Mouse (Mus musculus) heart, postnatal 10 days (tissue): Measurements from ENCODE around the gene Olfr464. TPM values are rescaled to one million over a fixed set of nuclear protein-coding genes. Genes with fewer than 3 reads are reported as not detected.
A peak's percentile ranks its signal among the peaks of the same experiment; 100 is the strongest.

Experiments
- DNase-seq, 2 experiments: peaks; one replicate each; pipeline ENCODE4 v3.0.0; 2021
- intact Hi-C: fragments of 180-260 bp; cut with DNase I; formaldehyde crosslinking; loops from one replicate; pipeline ENCODE4 v1.15.1; 2025
- total RNA-seq, 2 experiments: library from RNA; stranded (reverse); gene quantifications; 2 replicates each; pipeline ENCODE4 v1.2.3; 2021

Gene Olfr464
- not detected for total RNA-seq

DNA sequence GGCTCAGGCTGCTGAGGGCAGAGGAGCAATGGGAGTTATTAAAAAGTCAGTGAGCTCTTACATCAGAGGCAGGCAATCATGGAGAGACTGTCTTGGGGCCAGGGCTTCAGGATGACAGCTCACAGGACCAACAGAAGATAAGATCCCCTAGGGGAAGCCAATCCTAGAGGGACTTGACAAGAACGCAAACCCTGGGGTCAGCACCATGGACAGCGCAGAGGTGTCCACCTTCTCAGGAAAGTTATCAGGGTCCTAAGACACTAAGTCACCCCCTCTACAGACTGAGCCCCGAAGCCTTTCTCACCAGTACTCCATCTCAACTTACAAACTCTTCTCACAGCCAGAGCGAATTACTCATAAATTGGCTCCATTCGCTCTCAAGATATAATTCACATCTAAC is at the start of gene Olfr464:
Gene Olfr464 (minus strand): TSS at position 2 of the 400 bp plus-strand sequence.
- DNase-seq, result peak; percentile 3 to 32

GRCm38 (mm10) chr11:87968356-87969122 is 47.8 kb upstream of the Olfr464 start:
- no peak for DNase-seq
- intact Hi-C loops, result loop anchor here (5.0 kb wide), 1 partner anchor 854 kb away; no protein-coding TSS in a partner anchor

More for the DNA sequence above, at the start of gene Olfr464:
- intact Hi-C loops, result no loop called here

GRCm38 (mm10) chr11:87967692-87968289 is 47.0 kb upstream of the Olfr464 start:
- intact Hi-C loops, result loop anchor here (5.0 kb wide), 1 partner anchor 855 kb away; no protein-coding TSS in a partner anchor
- DNase-seq, result peak; percentile 86 to 92

GRCm38 (mm10) chr11:87966214-87966613 is 45.4 kb upstream of the Olfr464 start:
- intact Hi-C loops, result loop anchor here (5.0 kb wide), 1 partner anchor 856 kb away; no protein-coding TSS in a partner anchor
- no peak for DNase-seq

GRCm38 (mm10) chr11:87965293-87965692 is 44.5 kb upstream of the Olfr464 start:
- intact Hi-C loops, result loop anchor here (5.0 kb wide), 1 partner anchor 857 kb away; no protein-coding TSS in a partner anchor
- DNase-seq, result no peak

- DNase-seq, result no peak
- intact Hi-C loops, result loop anchor here (10.0 kb wide), 1 partner anchor 292 kb away; the partner anchor contains the start of gene Rnf43
These were observed 36.3 kb upstream of the Olfr464 start for GRCm38 (mm10) chr11:87957066-87957465.

DNA sequence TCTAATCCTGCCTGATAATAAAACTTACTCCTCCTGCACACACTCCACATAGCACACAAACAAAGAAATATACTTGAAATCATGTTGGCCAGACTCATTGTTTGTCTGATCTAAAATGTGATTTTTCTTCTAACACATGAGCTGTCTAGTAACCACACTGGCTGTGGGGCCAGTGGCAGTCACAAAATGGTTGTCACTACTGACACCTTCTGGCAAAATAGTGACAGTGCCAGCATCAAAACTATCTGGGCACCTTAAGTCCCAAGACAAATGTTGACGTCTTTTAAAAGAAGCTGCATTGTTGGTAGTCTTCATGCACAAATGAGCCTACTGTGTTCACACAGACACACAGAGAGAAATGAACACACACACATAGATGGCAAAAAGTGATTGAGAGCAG is 34.4 kb upstream of the Olfr464 start:
- intact Hi-C loops, result loop anchor here (10.0 kb wide), 1 partner anchor 290 kb away; the partner anchor contains the start of gene Rnf43
- DNase-seq, result no peak

DNA sequence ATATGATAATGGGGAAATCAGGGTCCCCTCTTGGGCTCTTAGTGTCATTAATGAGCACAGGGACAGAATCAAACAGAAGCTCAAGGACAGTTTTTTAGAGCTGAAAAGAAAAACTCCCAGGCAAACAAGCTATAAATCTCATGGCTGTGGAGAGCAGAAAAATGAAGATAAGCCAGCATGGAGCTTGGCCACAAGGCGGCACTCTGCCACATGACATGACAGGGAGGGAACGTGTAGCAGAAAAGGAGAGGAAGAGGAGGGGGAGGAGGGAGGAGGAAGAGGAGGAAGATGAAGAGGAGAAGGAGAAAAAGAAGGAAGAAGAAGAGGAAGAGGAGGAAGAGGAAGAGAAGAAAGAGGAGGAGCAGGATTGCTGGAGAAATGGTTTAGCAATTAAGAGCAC is 29.2 kb upstream of the Olfr464 start:
- intact Hi-C loops, result loop anchor here (10.0 kb wide), 1 partner anchor 285 kb away; the partner anchor contains the start of gene Rnf43

GRCm38 (mm10) chr11:87935467-87935866 is 14.7 kb upstream of the Olfr464 start:
- no peak for DNase-seq
- intact Hi-C loops, result no loop called here

More for the DNA sequence above, 29.2 kb upstream of the Olfr464 start:
- peak in 1 of 2 experiments; percentile 13 for DNase-seq

GRCm38 (mm10) chr11:87933731-87934130 is 13.0 kb upstream of the Olfr464 start:
- no peak for DNase-seq
- intact Hi-C loops, result no loop called here

DNA sequence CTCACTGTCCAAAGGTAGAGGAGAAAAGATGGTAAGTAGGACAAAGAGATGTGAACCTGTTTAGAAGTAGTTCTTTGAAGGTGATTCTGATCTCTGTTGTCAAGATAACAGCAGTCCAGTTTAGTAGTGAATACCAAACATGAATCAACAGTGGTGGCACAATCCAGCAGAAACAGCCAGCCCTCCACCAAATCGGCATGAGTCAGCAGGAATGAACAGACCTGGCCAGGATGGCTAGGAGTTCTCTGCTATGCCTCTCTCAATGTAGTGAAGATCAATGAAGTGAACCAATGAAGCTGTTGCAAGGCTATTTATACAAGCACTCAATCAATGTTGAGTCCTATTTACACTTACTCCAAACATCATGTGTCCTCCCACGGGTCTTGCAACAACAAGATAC is 9.6 kb upstream of the Olfr464 start:
- intact Hi-C loops, result no loop called here
- no peak for DNase-seq

DNA sequence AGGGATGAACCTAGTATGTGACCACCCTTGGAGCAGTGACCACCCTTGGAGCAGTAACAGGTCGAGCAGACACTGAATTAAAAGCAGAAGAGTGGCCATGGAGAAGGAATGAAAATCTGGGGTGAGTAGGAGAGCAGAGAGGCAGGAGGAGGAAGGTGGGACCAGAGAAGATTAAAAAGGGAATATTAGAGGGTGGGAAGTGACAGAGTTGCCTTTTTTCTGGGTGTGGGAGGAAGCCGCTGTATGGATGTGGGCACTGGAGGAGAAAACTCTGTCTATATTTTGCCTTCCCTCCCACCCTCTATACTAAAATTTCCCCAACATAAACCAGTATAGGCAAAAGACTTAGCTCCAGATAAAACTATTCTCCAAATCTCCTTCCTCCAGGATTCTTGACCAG is 466 bp downstream of the Olfr464 start:
- intact Hi-C loops, result no loop called here
- no peak for DNase-seq

DNA sequence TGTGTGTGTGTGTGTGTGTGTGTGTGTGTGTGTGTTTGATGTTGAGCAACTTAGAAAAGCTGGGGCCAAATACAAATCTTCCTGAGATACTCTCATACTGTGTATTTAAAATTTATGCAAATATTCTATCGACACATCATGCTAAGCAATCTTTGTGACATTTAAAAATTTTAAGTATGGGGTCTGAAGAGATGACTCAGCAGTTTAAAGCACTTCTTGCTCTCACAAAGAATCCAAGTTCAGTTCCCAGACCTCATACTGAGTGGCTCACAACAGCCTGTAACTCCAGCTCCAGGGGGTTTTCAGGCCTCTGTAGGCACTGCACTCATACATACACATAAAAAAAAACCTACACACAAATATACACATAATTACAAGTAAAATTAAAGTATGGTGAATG is 4.8 kb downstream of the Olfr464 start:
- intact Hi-C loops, result no loop called here
- DNase-seq, result no peak

GRCm38 (mm10) chr11:87904331-87904730 is 16.4 kb downstream of the Olfr464 start:
- DNase-seq, result no peak

DNA sequence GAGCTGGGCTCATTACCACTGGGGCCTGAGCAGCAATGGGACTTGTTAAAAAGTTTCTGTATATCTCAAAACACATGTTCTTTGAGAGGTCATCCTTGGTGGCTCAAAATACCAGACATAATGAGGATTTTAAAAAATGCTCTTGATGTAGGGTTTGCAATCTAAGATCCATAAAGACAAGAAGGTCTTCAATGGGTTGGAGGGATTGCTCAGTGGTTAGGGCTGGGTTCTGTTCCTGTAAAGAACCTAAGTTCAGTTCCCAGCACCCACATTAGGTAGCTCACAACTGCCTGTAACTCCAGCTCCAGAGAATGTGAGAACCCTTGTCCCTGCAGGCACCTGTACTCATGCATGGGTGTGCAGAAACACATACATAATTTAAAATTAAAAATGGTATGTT is 23.5 kb downstream of the Olfr464 start, which contains the start of gene Olfr463:
Gene Olfr463 (minus strand): TSS at position 101 of the 400 bp plus-strand sequence.
- DNase-seq, result no peak
- intact Hi-C loops, result no loop called here

More at GRCm38 (mm10) chr11:87904331-87904730, 16.4 kb downstream of the Olfr464 start:
- intact Hi-C loops, result no loop called here

- DNase-seq, result no peak
- intact Hi-C loops, result no loop called here
These were observed 28.6 kb downstream of the Olfr464 start, which contains the start of gene Olfr462 for GRCm38 (mm10) chr11:87892168-87892567. TSS of gene Olfr462 (minus strand) at chr11:87892268.

DNA sequence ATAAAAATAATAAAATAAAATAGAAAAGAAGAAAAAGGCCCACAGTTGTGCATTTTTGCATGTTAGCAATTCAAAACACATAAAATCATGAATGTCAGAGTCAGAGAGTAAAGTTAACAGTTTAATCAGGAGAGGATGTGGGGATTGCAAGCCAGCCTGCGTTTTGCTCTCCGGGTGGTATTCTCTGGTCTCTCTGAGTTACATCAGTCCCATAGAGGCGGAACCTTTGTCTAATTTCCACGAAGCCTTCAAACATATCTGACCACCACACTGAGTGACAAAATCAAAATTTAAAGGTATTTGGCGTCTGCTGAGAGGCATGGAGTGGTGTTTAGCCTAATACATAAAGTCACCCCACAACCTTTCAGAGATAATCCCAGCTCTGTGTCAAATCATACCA is 35.9 kb downstream of the Olfr464 start:
- DNase-seq, result no peak
- intact Hi-C loops, result no loop called here

GRCm38 (mm10) chr11:87883493-87883892 is 37.3 kb downstream of the Olfr464 start:
- DNase-seq, result no peak
- intact Hi-C loops, result no loop called here

DNA sequence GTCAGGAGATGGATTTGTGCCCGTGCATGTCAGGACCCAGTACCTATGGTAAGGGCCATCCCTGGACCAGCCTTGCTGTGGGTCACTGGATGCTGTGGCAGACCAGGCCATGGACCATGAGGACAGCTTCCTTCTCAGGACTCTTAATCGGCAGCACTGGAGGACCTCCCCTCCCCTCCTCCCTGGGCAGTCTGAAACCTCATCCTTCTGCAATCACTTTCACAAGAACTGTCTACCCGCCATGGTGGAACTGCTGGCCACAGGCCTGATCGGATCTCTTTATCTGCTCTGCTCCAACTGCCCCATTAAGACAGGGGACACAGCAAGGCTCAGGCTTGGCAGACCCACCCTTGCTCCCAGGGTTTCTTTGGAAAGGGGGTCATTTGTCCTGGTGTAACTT is 39.1 kb downstream of the Olfr464 start:
- intact Hi-C loops, result no loop called here
- no peak for DNase-seq

DNA sequence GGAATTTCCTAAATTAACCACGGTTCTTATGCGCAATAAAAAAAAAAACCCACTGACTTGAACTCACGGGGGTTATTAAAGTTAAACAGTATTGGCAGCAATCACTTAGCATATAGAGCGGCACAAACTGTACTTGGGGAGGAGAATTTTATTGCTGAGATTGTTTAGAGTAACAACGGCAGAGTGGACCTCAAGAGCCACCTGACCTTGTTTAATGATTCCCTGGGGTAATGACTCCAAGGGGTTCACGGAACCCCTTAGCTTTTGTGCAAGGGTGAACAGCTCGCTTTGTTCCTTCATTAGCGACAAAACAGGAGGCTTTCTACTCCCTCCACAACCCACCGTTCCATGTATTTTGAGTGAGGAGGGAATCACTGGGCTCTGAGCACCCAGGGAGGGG is 40.9 kb downstream of the Olfr464 start:
- no peak for DNase-seq
- intact Hi-C loops, result no loop called here

- no peak for DNase-seq
- intact Hi-C loops, result no loop called here
These were observed 45.3 kb downstream of the Olfr464 start, which contains the start of gene Epx for GRCm38 (mm10) chr11:87875436-87875835. TSS of gene Epx (minus strand) at chr11:87875536.
